Mouse (Mus musculus) cerebellum, adult 11 months (tissue): Measurements from ENCODE around the gene Lysmd4.

Experiments
- DNase-seq: peaks from one replicate; pipeline ENCODE4 v3.0.0; 2022

The Lysmd4 gene

DNA sequence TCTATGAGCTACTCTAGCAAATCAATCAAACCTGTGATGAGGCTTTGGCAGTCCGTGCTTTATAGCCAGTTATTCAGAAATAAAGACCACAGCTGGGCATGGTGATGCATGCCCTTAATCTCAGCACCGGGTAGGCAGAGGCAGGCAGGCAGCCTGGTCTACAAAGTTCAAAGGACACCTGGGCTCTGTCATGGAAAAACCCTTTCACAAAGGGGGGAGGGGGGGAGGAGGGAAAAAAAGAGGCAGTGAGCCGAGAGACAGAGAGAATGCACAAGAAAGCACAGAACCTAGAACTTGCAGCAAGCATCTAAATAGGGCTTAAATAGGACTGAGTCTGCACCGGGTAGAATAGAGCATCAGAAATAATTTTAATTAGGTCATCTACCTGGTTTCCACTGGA, 130.6 kb downstream of the Lysmd4 start:
- DNase-seq, result no peak

DNA sequence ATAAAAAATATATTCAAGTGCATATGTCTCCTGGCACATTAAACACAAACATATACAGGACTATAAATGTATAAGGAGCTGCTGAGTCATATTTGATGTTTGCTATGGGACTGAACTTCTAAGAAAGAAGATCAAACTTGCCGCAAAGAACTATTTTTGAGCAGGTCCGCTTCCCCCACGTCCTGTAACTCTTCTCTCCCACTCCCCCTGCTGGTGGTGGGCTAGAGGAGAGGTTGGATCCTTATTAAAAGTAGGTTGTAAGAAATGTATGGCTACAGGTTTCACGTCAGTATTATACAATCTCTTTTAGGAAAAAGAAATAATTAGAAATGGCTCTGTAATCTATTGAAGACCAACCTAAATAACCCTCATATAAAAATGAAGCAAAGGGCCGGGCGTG, 131.3 kb downstream of the Lysmd4 start:
- DNase-seq, result no peak

DNA sequence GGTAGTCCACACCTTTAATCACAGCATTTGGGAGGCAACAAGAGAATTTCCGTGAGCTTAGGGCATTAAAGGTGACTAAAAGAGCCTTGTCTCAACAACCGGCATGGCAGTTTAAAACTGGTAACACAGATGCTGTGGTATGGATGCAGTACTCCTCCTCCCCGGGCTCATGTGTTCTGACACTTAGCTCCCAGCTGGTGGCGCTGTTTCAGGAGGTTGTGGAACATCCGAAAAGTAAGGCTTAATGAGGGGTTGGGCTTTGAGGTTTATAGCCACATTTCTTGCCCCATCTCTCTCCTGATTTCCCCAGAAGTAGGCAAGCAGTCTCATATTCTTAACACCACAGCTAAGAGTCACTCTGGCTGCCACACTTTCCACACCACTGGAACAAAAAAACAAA, 133.5 kb downstream of the Lysmd4 start:
- DNase-seq, result no peak
